8 mouse cellular contexts compared by ENCODE assay signal in genomic region chr1:180195703-180196381, GRCm38 (mm10). TPM values are rescaled to one million over a fixed set of nuclear protein-coding genes. Genes with fewer than 3 reads are reported as not detected.
DNase-seq lines count a peak whose midpoint lies in the region; ATAC-seq lines count a peak whose summit lies in the region.

No protein-coding gene starts in this region.

- H3K9me3 ChIP-seq in hindbrain, embryonic 11.5 days (ENCODE audit: control insufficient read depth, low read length), result no peaks in the 10 kb centered on the region

- no peak overlapping the region; the same call in 1 of the 2 replicates for H3K27ac ChIP-seq in hindbrain, embryonic 11.5 days (ENCODE audit: low read depth, low read length)

- H3K4me3 ChIP-seq in hindbrain, embryonic 11.5 days (ENCODE audit: low read depth, low read length), result peak overlapping the region; percentile 57

- no peaks in the 10 kb centered on the region for H3K27me3 ChIP-seq in hindbrain, embryonic 11.5 days (ENCODE audit: control insufficient read depth, insufficient read depth, low read length)

- peak overlapping the region; percentile 91 for H3K4me2 ChIP-seq in hindbrain, embryonic 11.5 days (replicated peaks; ENCODE audit: low read depth, low read length)

- DNase-seq in MN1 (ENCODE audit: low spot score), result peak; percentile 99
- DNase-seq in cerebellum, adult 9-10 months, result peak; percentile 99
- peak; percentile 94 for DNase-seq in hindbrain, embryonic 11.5 days (ENCODE audit: low spot score)
- peak; percentile 95 to 96 for DNase-seq in layer of hippocampus, postnatal 10 days (ENCODE audit: low spot score in 2 of 2)
- DNase-seq in lung, postnatal 10 days, result peak; percentile 99
- DNase-seq in ovary, postnatal 36 days (ENCODE audit: low spot score), result peak; percentile 97
- peak; percentile 97 for DNase-seq in thymus, postnatal 25 days

- peaks cover 2% of the 10 kb centered on the region for H3K4me1 ChIP-seq in hindbrain, embryonic 11.5 days (replicated peaks; ENCODE audit: control insufficient read depth, insufficient read depth, low read length)

- peak; percentile 97 for ATAC-seq in frontal cortex, adult (ENCODE audit: low TSS enrichment)
- peak; percentile 100 for ATAC-seq in hindbrain, embryonic 11.5 days (ENCODE audit: low FRiP score)

- no peaks in the 10 kb centered on the region for H3K36me3 ChIP-seq in hindbrain, embryonic 11.5 days (ENCODE audit: control insufficient read depth, insufficient read depth, low read length)

- WGBS in hindbrain, embryonic 11.5 days, result 1% methylated on average over 57 of the region's 57 CpGs

- peak overlapping the region; percentile 40 for H3K9ac ChIP-seq in hindbrain, embryonic 11.5 days (ENCODE audit: low read depth, low read length)

RNA-seq across cellular contexts. Expression of gene Coq8a, which starts 3.6 kb away (rescaled TPM):
- 1.7 and 2.3 TPM in 2 replicates for polyA plus RNA-seq in hindbrain, embryonic 11.5 days (2014; fragmentation: Nextera tagmentation; extraction: Ambion mirVana)
- total RNA-seq in layer of hippocampus, postnatal 10 days (2021), result 10 to 100 TPM; 20.2 to 20.5 TPM
